Mouse (Mus musculus) embryonic fibroblast, embryonic 13.5 days (primary cell): Measurements from ENCODE around the gene Zscan25. TPM values are rescaled to one million over a fixed set of nuclear protein-coding genes. Genes with fewer than 3 reads are reported as not detected.
"Not testable (repeated sequence)": the region's sequence is repeated elsewhere in the genome, so short reads cannot be mapped to it uniquely, and the experiment has no call there.

Source experiments
- H3K27ac ChIP-seq: 2 replicates; pipeline ENCODE4 v1.5.1; 2012; ENCODE audit warnings: low read length, control low read depth, inconsistent platforms; ENCODE audit not compliant: insufficient read depth
- H3K4me1 ChIP-seq: 2 replicates; pipeline ENCODE4 v1.6.1; 2011; ENCODE audit warnings: low read length; ENCODE audit not compliant: control insufficient read depth, insufficient read depth
- H3K4me3 ChIP-seq: 2 replicates; pipeline ENCODE4 v1.5.1; 2011; ENCODE audit warnings: mild to moderate bottlenecking, control low read depth, low read length; ENCODE audit not compliant: insufficient read depth
- CTCF ChIP-seq: IDR thresholded peaks from 2 replicates; pipeline ENCODE4 v1.5.1; 2011; ENCODE audit warnings: mild to moderate bottlenecking, control low read depth, low read length, moderate library complexity, borderline replicate concordance; ENCODE audit not compliant: insufficient read depth
- POLR2A ChIP-seq: IDR thresholded peaks from 2 replicates; pipeline ENCODE4 v1.6.1; 2011; ENCODE audit warnings: low read depth, mild to moderate bottlenecking, control low read depth, low read length, moderate library complexity
- polyA plus RNA-seq: library from polyadenylated mRNA; stranded (reverse); fragments of >200 nt; gene quantifications from 2 replicates; pipeline ENCODE4 v1.2.4, GENCODE M21; 2011; ENCODE audit warnings: low read depth; ENCODE audit not compliant: missing spikeins, insufficient read length

The Zscan25 gene
- polyA plus RNA-seq, result 7.2 and 8.1 TPM in 2 replicates

DNA sequence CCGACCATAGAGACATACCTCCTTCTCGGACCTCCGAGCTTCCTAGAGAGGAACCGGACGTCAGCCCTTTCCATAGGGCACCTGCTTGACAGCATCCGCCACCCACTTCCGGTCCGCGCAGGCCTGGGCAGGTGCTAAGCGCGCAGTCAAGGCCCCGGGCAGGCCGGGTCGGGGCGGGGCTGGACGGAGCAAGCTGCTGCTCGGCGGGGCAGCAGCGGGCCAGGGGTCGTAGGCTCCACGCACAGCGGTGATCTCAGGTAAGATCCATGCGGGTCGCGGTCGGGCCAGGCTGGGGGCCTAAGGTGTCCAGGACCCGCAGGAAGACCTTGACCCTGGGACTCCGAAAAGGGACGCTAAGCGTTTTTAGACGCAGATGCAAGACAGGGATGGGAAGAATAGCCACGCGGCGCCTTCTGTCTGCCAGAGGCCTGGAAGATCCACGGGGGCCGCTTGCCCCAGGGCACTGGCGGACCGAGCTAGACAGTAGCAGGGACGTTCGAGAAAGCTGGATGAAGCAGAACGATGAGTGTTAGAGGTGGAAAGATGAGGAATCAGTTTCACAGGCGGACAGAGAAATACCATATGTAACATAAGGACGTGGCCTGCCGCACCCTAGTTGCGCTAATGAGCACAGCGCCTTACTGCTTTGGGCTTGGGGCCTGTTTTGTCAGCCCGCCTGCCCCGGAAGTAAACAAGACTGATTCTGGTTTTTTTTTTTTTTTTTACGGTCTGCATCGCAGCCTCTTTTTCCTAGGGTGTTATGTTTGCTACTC, at the start of gene Zscan25:
TSS of gene Zscan25 (plus strand) at position 130 of the 773 bp plus-strand sequence.
- H3K27ac ChIP-seq, result peak within 1 kb of the TSS; percentile 75
- peak; percentile 87 for TF ChIP-seq POLR2A
- TF ChIP-seq CTCF, result no peak
- peak within 1 kb of the TSS; percentile 77 for H3K4me3 ChIP-seq
- no peaks in the 10 kb centered on the region for H3K4me1 ChIP-seq

DNA sequence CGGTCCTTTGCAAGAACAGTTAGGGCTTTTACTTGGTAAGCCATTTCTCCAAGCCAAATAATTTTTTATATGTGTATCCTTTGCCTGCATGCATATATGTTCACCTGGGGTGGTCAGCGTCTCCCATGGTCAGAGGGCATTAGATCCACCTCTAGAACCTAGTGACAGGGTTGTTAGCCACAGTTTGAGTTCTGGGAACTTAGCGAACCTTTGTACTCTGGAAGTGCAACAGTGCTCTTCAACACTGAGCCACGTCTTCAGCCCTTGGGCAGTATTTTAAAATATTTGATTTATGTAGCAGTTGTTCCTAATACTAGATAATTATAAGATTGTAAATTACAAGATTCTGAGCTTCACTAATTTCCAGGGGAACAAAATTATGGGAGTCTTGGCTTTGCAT, 49.7 kb upstream of the Zscan25 start:
- Histone ChIP-seq H3K4me3 (no peak overlapping the region), H3K4me1 (no peaks in the 10 kb centered on the region), H3K27ac (no peak overlapping the region)
- TF ChIP-seq POLR2A, result no peak
- TF ChIP-seq CTCF, result no peak

DNA sequence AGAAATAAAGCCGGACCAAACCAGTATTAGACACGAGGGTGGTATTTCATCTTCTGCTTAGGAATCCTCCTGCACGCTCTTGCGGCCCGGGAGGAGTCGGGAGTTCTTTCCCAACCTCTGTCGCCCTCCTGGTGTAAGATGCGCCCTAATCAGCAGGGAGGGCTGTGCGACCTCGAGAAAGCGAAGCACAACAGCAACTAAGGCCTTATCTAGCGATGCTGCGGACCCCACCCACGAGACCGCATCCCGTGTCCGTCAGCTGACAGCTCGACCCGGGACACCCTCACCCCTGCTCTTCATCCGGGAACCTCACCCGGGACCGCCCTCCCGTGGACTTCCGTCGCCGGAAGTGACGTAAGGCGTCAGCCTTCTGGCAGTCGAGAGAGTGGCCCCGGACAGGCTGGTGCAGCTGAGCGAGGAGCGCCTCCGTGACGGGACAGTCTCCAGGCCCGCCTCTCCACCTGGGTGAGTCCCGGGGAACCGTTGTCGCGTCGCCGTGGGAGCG, 48.9 kb upstream of the Zscan25 start, which contains the start of gene Zfp655:
TSS of gene Zfp655 (plus strand) at position 349 of the 505 bp plus-strand sequence.
- H3K27ac ChIP-seq, result peak within 1 kb of the TSS; percentile 74
- H3K4me3 ChIP-seq, result peak within 1 kb of the TSS; percentile 89
- TF ChIP-seq CTCF (no peak), POLR2A (peak; percentile 96)
- H3K4me1 ChIP-seq, result no peaks in the 10 kb centered on the region

DNA sequence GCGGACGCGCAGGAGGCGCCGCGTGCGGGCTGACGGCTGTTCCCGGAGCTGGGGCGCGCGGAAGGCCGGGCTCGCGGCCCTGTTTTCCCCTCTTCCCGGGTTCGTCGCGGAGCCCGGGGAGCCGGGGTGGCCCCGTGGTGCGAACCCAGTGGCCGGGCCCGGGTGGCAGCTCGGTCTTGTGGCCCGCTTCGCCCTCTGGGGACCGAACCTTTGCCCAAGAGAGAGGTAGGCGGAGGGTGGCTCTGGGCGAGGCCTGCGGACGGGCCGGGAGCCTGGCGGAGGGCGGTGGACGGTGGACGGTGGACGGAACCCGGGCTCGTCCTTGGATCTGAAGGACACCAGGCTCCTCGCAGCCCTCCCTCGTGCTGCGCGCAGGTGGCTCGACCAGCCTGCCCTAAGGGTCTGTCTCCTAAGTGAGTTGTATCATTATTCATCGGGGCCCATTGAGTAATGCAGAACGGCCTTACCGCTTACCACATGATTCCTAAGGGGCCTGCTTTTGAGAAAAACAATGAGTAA, 48.3 kb upstream of the Zscan25 start:
- H3K4me3 ChIP-seq, result peak overlapping the region; percentile 89
- H3K4me1 ChIP-seq, result no peaks in the 10 kb centered on the region
- H3K27ac ChIP-seq, result peak overlapping the region; percentile 44
- no peak; the same call in 1 of the 2 replicates for TF ChIP-seq POLR2A
- TF ChIP-seq CTCF, result no peak

DNA sequence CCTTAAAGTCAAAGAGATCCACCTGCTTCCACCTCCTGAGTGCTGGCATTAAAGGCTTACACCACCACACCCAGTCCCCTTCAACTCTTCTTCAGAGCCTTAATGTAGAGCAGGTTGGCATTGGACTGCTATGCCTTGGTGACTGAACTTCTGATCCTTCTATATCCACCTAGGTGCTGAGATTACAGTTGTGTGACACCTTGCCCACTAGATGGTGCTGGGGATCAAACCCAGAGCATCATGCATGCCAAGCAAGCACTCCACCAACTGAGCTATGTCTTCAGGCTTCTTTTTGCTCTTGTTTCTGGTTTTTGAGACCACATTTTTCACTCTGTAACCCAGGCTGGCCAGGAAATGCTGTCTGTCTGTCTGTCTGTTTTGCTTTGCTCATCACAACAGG, 45.7 kb upstream of the Zscan25 start:
- Histone ChIP-seq H3K27ac (no peak overlapping the region), H3K4me3 (no peak overlapping the region), H3K4me1 (no peaks in the 10 kb centered on the region)
- TF ChIP-seq POLR2A, result no peak
- TF ChIP-seq CTCF, result peak; percentile 54; the same call in 1 of the 2 replicates

DNA sequence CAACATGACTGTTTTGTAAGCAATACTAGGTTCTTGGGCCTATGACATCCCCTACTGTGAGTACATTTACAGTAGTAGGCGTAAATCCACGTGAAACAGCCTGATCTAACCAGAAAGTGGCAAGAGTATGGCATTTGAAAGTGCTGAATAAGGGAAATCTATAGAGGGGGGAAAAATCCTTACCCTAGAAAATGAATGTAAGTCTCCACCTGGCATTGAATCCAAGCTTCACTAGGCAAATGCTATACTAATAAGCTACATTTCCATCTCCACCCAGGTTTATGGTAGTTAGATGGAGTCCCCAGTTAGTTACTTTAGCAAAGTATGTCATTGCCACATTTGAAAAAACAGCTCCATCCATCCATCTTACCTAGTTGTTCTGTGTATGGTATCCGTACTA, 30.8 kb upstream of the Zscan25 start:
- no peak overlapping the region for H3K27ac ChIP-seq
- H3K4me3 ChIP-seq, result no peak overlapping the region
- TF ChIP-seq POLR2A, result no peak
- no peak for TF ChIP-seq CTCF
- H3K4me1 ChIP-seq, result no peaks in the 10 kb centered on the region

DNA sequence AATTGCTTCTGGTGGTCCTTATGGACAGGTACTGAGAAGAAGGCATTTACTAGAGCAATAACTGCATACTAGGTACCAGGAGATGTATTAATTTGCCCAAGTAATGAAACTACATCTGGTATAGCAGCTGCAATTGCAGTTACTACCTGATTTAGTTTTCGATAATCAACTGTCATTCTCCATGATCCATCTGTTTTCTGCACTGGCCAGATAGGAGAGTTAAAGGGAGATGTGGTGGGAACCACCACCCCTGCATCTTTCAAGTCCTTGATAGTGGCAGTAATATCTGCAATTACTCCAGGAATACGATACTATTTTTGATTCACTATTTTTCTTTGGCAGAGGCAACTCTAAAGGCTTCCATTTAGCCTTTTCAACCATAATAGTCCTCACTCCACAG, 6.7 kb upstream of the Zscan25 start:
- not testable (repeated sequence) for H3K27ac ChIP-seq, H3K4me1 ChIP-seq, H3K4me3 ChIP-seq

DNA sequence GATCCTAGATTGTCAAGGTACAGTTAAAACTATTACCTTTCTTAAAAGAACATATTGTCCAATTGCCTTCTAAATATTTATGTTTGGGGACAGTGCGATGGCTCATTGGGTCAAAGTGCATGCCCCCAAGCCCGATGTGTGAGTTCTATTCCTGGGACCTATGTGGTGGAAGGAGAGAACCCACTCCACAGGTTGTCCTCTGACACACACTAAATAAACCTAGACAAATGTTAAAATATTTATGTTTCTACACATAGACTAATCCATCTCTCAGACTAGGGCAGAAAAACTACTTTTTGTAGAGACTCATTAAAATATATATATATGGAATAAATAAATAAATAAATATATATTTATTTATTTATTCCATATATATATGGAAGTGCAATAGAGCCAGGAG, 352 bp upstream of the Zscan25 start:
- Histone ChIP-seq H3K27ac (no peak overlapping the region), H3K4me3 (no peak overlapping the region), H3K4me1 (no peaks in the 10 kb centered on the region)
- TF ChIP-seq POLR2A (no peak), CTCF (no peak)

DNA sequence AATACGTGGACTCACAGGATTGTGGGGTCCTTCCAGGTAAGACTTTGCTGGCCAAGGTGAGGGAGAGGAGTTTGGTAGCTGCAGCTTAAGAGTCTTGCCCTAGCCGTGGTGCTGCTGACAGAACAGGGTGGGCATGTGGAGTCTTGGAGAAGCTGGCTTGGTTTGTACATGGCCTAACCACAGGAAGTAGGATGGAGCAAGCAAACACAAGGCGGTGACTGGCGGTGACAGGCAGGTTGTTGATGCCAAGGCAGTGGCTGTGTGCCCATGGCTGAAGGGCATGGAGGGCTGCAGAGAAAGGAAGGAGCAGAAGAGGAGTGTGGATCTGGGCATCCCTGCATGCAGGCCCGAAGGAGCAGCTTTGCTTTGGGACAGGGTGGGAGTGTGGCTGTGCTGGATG, 8.1 kb downstream of the Zscan25 start:
- H3K27ac ChIP-seq, result no peak overlapping the region
- no peaks in the 10 kb centered on the region for H3K4me1 ChIP-seq
- H3K4me3 ChIP-seq, result no peak overlapping the region
- TF ChIP-seq POLR2A (no peak), CTCF (no peak)

DNA sequence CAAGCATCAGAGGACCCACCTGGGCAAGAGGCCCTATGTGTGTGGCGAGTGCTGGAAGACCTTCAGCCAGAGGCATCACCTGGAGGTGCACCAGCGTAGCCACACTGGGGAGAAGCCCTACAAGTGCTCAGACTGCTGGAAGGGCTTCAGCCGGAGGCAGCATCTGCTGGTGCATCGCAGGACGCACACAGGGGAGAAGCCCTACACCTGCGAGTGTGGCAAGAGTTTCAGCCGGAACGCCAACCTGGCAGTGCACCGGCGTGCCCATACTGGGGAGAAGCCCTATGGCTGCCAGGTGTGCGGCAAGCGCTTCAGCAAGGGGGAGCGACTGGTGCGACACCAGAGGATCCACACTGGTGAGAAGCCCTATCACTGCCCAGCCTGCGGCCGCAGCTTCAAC, 10.4 kb downstream of the Zscan25 start:
- H3K27ac ChIP-seq, result no peak overlapping the region
- no peak for TF ChIP-seq CTCF
- TF ChIP-seq POLR2A, result no peak
- H3K4me1 ChIP-seq, result no peaks in the 10 kb centered on the region
- H3K4me3 ChIP-seq, result no peak overlapping the region

DNA sequence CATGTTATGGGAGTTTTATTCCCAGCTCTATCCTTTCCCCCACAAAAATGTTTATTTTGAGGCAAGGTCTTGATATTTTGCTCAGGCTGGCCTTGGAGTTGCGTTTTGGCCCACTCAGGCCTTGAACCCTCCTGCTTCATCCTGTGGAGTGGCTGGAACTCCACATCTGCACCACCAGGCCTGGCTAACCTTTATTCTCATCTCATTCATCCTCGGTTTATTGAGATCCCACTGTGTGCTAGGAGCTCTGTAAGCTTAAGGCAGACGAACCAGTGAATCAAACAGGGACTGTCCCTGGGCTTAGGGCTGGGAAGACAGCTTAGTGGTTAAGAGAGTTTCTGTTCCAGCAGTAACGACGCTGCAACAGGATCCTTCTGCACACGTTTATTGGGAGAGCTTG, 12.1 kb downstream of the Zscan25 start:
- Histone ChIP-seq H3K27ac (no peak overlapping the region), H3K4me3 (no peak overlapping the region), H3K4me1 (no peaks in the 10 kb centered on the region)
- TF ChIP-seq CTCF, result no peak
- TF ChIP-seq POLR2A, result no peak
